Mouse (Mus musculus) cerebellum, adult 9-10 months (tissue): ENCODE data around the gene Jak3.
"Not testable (repeated sequence)": the region's sequence is repeated elsewhere in the genome, so short reads cannot be mapped to it uniquely, and the experiment has no call there.

Experiments used
- DNase-seq: peaks from one replicate; pipeline ENCODE4 v3.0.0; 2022

Jak3 gene

GRCm38 (mm10) chr8:71728240-71728785 lies 52.2 kb downstream of the Jak3 start:
- peak; percentile 83 for DNase-seq

- peak; percentile 53 for DNase-seq
Observed at GRCm38 (mm10) chr8:71728826-71729620, 52.9 kb downstream of the Jak3 start.

- peak; percentile 80 for DNase-seq
Observed at GRCm38 (mm10) chr8:71731652-71732230, 55.6 kb downstream of the Jak3 start.

GRCm38 (mm10) chr8:71738316-71738715 lies 62.2 kb downstream of the Jak3 start:
- not testable (repeated sequence) for DNase-seq
